Mouse (Mus musculus) olfactory bulb, adult 2 months (tissue): ENCODE measurements at regions not wholly inside any gene's neighbourhood (a gene's known extent, or its start where the extent isn't known, plus 50 kb on each side); places are given as distances from the start of the nearest gene placed in this dataset.

ENCODE experiments used
- H3K27ac ChIP-seq: fragments of 200-500 bp; 2 replicates; pipeline ENCODE4 v1.5.1; 2012; ENCODE audit warnings: low read depth, low read length; ENCODE audit not compliant: insufficient read depth
- H3K4me1 ChIP-seq: fragments of 200-500 bp; 2 replicates; pipeline ENCODE4 v1.6.1; 2012; ENCODE audit warnings: low read length; ENCODE audit not compliant: control insufficient read depth, insufficient read depth
- H3K4me3 ChIP-seq: fragments of 200-500 bp; 2 replicates; pipeline ENCODE4 v1.5.1; 2012; ENCODE audit warnings: mild to moderate bottlenecking, low read depth, low read length, moderate library complexity; ENCODE audit not compliant: insufficient read depth
- CTCF ChIP-seq: fragments of 200-500 bp; IDR thresholded peaks from 2 replicates; pipeline ENCODE4 v1.5.1; 2012; ENCODE audit warnings: low read depth, mild to moderate bottlenecking, low read length, moderate library complexity; ENCODE audit not compliant: insufficient read depth
- POLR2A ChIP-seq: fragments of 200-500 bp; IDR thresholded peaks from 2 replicates; pipeline ENCODE4 v1.6.1; 2012; ENCODE audit warnings: mild to moderate bottlenecking, low read depth, low read length, moderate library complexity; ENCODE audit not compliant: insufficient read depth
- WGBS: fragments of 180-500 bp; shearing (Covaris S2); methylation state at CpG from one replicate; pipeline ENCODE4 v1.1.7; 2018; 5-methylcytosine and 5-hydroxymethylcytosine counted together

- TF ChIP-seq CTCF (no peak), POLR2A (no peak)
- no peak overlapping the region for H3K27ac ChIP-seq
- H3K4me1 ChIP-seq: peaks cover under 1% of the 10 kb centered on the region; the same call in 1 of the 2 replicates
- WGBS: 50% methylated on average over 3 of the region's 3 CpGs
- no peak overlapping the region for H3K4me3 ChIP-seq
Observed at GRCm38 (mm10) chr13:71205708-71206107, 364.1 kb upstream of the Adamts16 start.

GRCm38 (mm10) chr13:71200656-71201055, 359.0 kb upstream of the Adamts16 start:
- Histone ChIP-seq H3K4me1 (no peaks in the 10 kb centered on the region), H3K4me3 (no peak overlapping the region), H3K27ac (no peak overlapping the region)
- 32% methylated on average over 3 of the region's 3 CpGs for WGBS
- TF ChIP-seq CTCF (no peak), POLR2A (no peak)

GRCm38 (mm10) chr13:71195675-71196074, 354.1 kb upstream of the Adamts16 start:
- Histone ChIP-seq H3K4me3 (no peak overlapping the region), H3K27ac (no peak overlapping the region), H3K4me1 (no peaks in the 10 kb centered on the region)
- 91% methylated on average over 4 of the region's 4 CpGs for WGBS
- TF ChIP-seq CTCF: no peak
- no peak for TF ChIP-seq POLR2A

GRCm38 (mm10) chr13:71184500-71184899, 342.9 kb upstream of the Adamts16 start:
- WGBS: 77% methylated on average over 4 of the region's 4 CpGs
- H3K4me3 ChIP-seq: no peak overlapping the region
- no peak overlapping the region for H3K27ac ChIP-seq
- no peaks in the 10 kb centered on the region for H3K4me1 ChIP-seq
- no peak for TF ChIP-seq CTCF
- TF ChIP-seq POLR2A: no peak

- TF ChIP-seq CTCF: no peak
- no peak overlapping the region for H3K27ac ChIP-seq
- no peak overlapping the region for H3K4me3 ChIP-seq
- H3K4me1 ChIP-seq: no peaks in the 10 kb centered on the region
Observed at GRCm38 (mm10) chr13:71179083-71179482, 337.5 kb upstream of the Adamts16 start.

GRCm38 (mm10) chr13:71174335-71174734, 332.7 kb upstream of the Adamts16 start:
- no peaks in the 10 kb centered on the region for H3K4me1 ChIP-seq
- H3K27ac ChIP-seq: no peak overlapping the region
- no peak overlapping the region for H3K4me3 ChIP-seq
- TF ChIP-seq POLR2A (no peak), CTCF (no peak)

- Histone ChIP-seq H3K27ac (no peak overlapping the region), H3K4me3 (no peak overlapping the region), H3K4me1 (no peaks in the 10 kb centered on the region; the same call in 1 of the 2 replicates)
- TF ChIP-seq CTCF (no peak), POLR2A (no peak)
- 36% methylated on average over 3 of the region's 3 CpGs for WGBS
Observed at GRCm38 (mm10) chr13:71166226-71166625, 324.6 kb upstream of the Adamts16 start.

GRCm38 (mm10) chr13:71165096-71165920, 323.7 kb upstream of the Adamts16 start:
- Histone ChIP-seq H3K27ac (no peak overlapping the region), H3K4me1 (no peaks in the 10 kb centered on the region; the same call in 1 of the 2 replicates), H3K4me3 (no peak overlapping the region)
- TF ChIP-seq CTCF (no peak), POLR2A (no peak)
- 63% methylated on average over 20 of the region's 20 CpGs for WGBS

GRCm38 (mm10) chr13:71164012-71164411, 322.4 kb upstream of the Adamts16 start:
- H3K4me3 ChIP-seq: no peak overlapping the region
- TF ChIP-seq POLR2A (no peak), CTCF (no peak)
- 96% methylated on average over 2 of the region's 2 CpGs for WGBS
- no peaks in the 10 kb centered on the region; the same call in 1 of the 2 replicates for H3K4me1 ChIP-seq
- H3K27ac ChIP-seq: no peak overlapping the region
